Mouse (Mus musculus) lung, adult 2 months (tissue): ENCODE data around the gene Cebpb.

ENCODE experiments used
- CTCF ChIP-seq: fragments of 200-500 bp; IDR thresholded peaks from 2 replicates; pipeline ENCODE4 v1.5.1; 2011; ENCODE audit warnings: mild to moderate bottlenecking, low read length, control low read depth; ENCODE audit not compliant: insufficient read depth
- POLR2A ChIP-seq: fragments of 200-500 bp; IDR thresholded peaks from 2 replicates; pipeline ENCODE4 v1.6.1; 2011; ENCODE audit warnings: low read depth, mild to moderate bottlenecking, control low read depth, low read length, borderline replicate concordance; ENCODE audit errors: extremely low read depth

GRCm38 (mm10) chr2:167722538-167722937 is 33.8 kb downstream of the Cebpb start:
- TF ChIP-seq CTCF (no peak), POLR2A (no peak)
